33 mouse cellular contexts compared by ENCODE assay signal in the genomic region with DNA sequence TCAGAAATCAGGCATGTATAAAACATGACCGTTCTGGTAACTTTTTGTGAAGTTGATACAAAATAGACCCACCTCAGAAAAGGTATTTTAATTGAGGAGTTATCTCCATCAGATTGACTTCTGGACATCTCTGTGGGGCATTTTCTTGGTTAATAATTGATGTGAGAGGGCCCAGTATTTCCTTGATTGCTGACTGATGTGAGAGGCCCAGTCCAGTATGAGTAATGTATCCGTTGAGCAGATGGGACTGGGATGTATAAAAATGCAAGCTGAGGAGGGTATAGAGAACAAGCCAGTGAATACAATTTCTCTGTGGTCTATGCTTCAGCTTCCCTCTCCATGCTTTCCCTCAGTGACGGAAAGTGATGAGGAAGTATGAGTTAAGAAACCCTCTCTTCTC.
"Had no signal": no experiment of that assay in that cellular context is flagged by ENCODE, and none has a peak within 500 bp of the region (broad histone marks: within the 10 kb centered on the region; RNA-seq: fewer than 3 reads in every experiment).

No protein-coding gene starts in this region.

- DNase-seq: heart, adult 2 months; heart, postnatal 10 days; heart, postnatal 14 days; heart, postnatal 36 days; heart, postnatal 4 days; kidney, adult 11 months; kidney, adult 18-20 months; kidney, adult 2 months; kidney, adult 8-10 months; kidney, adult 9 months; kidney, postnatal 10 days; kidney, postnatal 14 days; kidney, postnatal 25 days; kidney, postnatal 36 days; kidney, postnatal 4 days; layer of hippocampus, adult 9-11 months; layer of hippocampus, postnatal 36 days had no signal

- H3K9ac ChIP-seq: heart, embryonic 12.5 days; heart, embryonic 13.5 days; heart, embryonic 15.5 days; hindbrain, embryonic 13.5 days; hindbrain, embryonic 14.5 days; hindbrain, embryonic 15.5 days; kidney, embryonic 15.5 days had no signal

- H3K36me3 ChIP-seq: heart, embryonic 10.5 days; heart, embryonic 12.5 days; heart, embryonic 13.5 days; heart, embryonic 15.5 days; hindbrain, embryonic 10.5 days; hindbrain, embryonic 13.5 days; hindbrain, embryonic 15.5 days; kidney, embryonic 15.5 days had no signal

- H3K27me3 ChIP-seq: heart, embryonic 12.5 days; heart, embryonic 13.5 days; heart, embryonic 15.5 days; hindbrain, embryonic 13.5 days; hindbrain, embryonic 15.5 days; kidney, embryonic 15.5 days had no signal

- H3K4me3 ChIP-seq: heart, adult 2 months; heart, embryonic 10.5 days; heart, embryonic 12.5 days; heart, embryonic 13.5 days; heart, embryonic 15.5 days; hindbrain, embryonic 10.5 days; hindbrain, embryonic 13.5 days; hindbrain, embryonic 15.5 days; kidney, embryonic 15.5 days; layer of hippocampus, adult 2 months; left cerebral cortex, adult 2 months had no signal

- H3K9me3 ChIP-seq: heart, embryonic 10.5 days; heart, embryonic 12.5 days; heart, embryonic 13.5 days; heart, embryonic 15.5 days; hindbrain, embryonic 10.5 days; hindbrain, embryonic 13.5 days; hindbrain, embryonic 15.5 days; kidney, embryonic 15.5 days had no signal

- H3K4me1 ChIP-seq: heart, embryonic 10.5 days; heart, embryonic 12.5 days; heart, embryonic 13.5 days; heart, embryonic 15.5 days; hindbrain, embryonic 10.5 days; hindbrain, embryonic 13.5 days; hindbrain, embryonic 15.5 days; kidney, embryonic 15.5 days had no signal

- H3K27ac ChIP-seq: heart, adult 2 months; heart, embryonic 10.5 days; heart, embryonic 13.5 days; heart, embryonic 15.5 days; hindbrain, embryonic 10.5 days; hindbrain, embryonic 13.5 days; hindbrain, embryonic 14.5 days; hindbrain, embryonic 15.5 days; hindbrain, postnatal 0 days; kidney, embryonic 15.5 days; kidney, postnatal 0 days; layer of hippocampus, adult 2 months; left cerebral cortex, adult 2 months had no signal

- H3K4me2 ChIP-seq: heart, embryonic 11.5 days; heart, embryonic 12.5 days; heart, embryonic 13.5 days; heart, embryonic 15.5 days; hindbrain, embryonic 13.5 days; hindbrain, embryonic 14.5 days; hindbrain, embryonic 15.5 days; kidney, embryonic 15.5 days had no signal

- ATAC-seq: hindbrain, embryonic 16.5 days; hindbrain, postnatal 0 days; inflammation-experienced regulatory T-cells, adult 6 months had no signal
